ENCODE assay signal across 8 mouse cellular contexts in genomic region chr1:74000191-74000651, GRCm38 (mm10).
DNase-seq lines count a peak whose midpoint lies in the region; ATAC-seq lines count a peak whose summit lies in the region.

No protein-coding gene starts in this region.

- no peak for ATAC-seq in erythroblast, adult 5-6 weeks (replicated peaks; ENCODE audit: low FRiP score, poor library complexity, severe bottlenecking)
- ATAC-seq in embryonic facial prominence, embryonic 11.5 days (replicated peaks; ENCODE audit: insufficient number of reproducible peaks, low FRiP score, low TSS enrichment, low read depth) = no peak
- ATAC-seq in intestine, embryonic 14.5 days (replicated peaks; ENCODE audit: low FRiP score, low TSS enrichment, low read depth) = 0 out of 2 replicates have a peak, but pooled peaks have one; percentile 48
- no peak for ATAC-seq in liver, embryonic 15.5 days (ENCODE audit: insufficient read depth)

- no peak overlapping the region for H3K9ac ChIP-seq in embryonic facial prominence, embryonic 11.5 days (replicated peaks; ENCODE audit: low read length)
- no peak overlapping the region for H3K9ac ChIP-seq in intestine, embryonic 14.5 days (ENCODE audit: low read length)
- peak overlapping the region; percentile 58 for H3K9ac ChIP-seq in liver, embryonic 15.5 days

- peaks cover 40% of the 10 kb centered on the region for H3K36me3 ChIP-seq in erythroblast, embryonic 14.5 days (ENCODE audit: control insufficient read depth)
- H3K36me3 ChIP-seq in embryonic facial prominence, embryonic 11.5 days (replicated peaks; ENCODE audit: control insufficient read depth, insufficient read depth, low read depth, low read length) = no peaks in the 10 kb centered on the region
- peaks cover 3% of the 10 kb centered on the region; the same call in 1 of the 2 replicates for H3K36me3 ChIP-seq in intestine, embryonic 14.5 days (ENCODE audit: control insufficient read depth, insufficient read depth, low read length)
- peaks cover 23% of the 10 kb centered on the region for H3K36me3 ChIP-seq in liver, embryonic 15.5 days (replicated peaks)

- H3K27me3 ChIP-seq in erythroblast, embryonic 14.5 days (ENCODE audit: control insufficient read depth) = no peaks in the 10 kb centered on the region
- no peaks in the 10 kb centered on the region for H3K27me3 ChIP-seq in embryonic facial prominence, embryonic 11.5 days (ENCODE audit: control insufficient read depth, insufficient read depth, low read length)
- H3K27me3 ChIP-seq in intestine, embryonic 14.5 days (replicated peaks; ENCODE audit: control insufficient read depth, insufficient read depth, low read length) = no peaks in the 10 kb centered on the region
- H3K27me3 ChIP-seq in liver, embryonic 15.5 days = no peaks in the 10 kb centered on the region

- WGBS in embryonic facial prominence, embryonic 11.5 days = 9% methylated on average over 5 of the region's 5 CpGs
- 8% methylated on average over 5 of the region's 5 CpGs for WGBS in intestine, embryonic 14.5 days
- 17% methylated on average over 5 of the region's 5 CpGs for WGBS in liver, embryonic 15.5 days (ENCODE audit: insufficient replicate concordance)

- H3K4me2 ChIP-seq in embryonic facial prominence, embryonic 11.5 days (ENCODE audit: low read depth, low read length) = no peak overlapping the region
- no peak overlapping the region for H3K4me2 ChIP-seq in intestine, embryonic 14.5 days (ENCODE audit: low read length)
- H3K4me2 ChIP-seq in liver, embryonic 15.5 days = peak overlapping the region; percentile 75

- peak overlapping the region; percentile 67 for H3K4me3 ChIP-seq in erythroblast, embryonic 14.5 days (replicated peaks)
- H3K4me3 ChIP-seq in embryonic facial prominence, embryonic 11.5 days (ENCODE audit: low read depth, low read length) = no peak overlapping the region
- H3K4me3 ChIP-seq in intestine, embryonic 14.5 days (ENCODE audit: low read depth, low read length) = no peak overlapping the region
- peak overlapping the region; percentile 57 for H3K4me3 ChIP-seq in liver, embryonic 15.5 days (replicated peaks)

- H3K27ac ChIP-seq in embryonic facial prominence, embryonic 11.5 days (replicated peaks; ENCODE audit: low read depth, low read length) = peak overlapping the region; percentile 21; the same call in 1 of the 2 replicates
- peak overlapping the region; percentile 57 for H3K27ac ChIP-seq in intestine, embryonic 14.5 days (ENCODE audit: low read depth)
- peak overlapping the region; percentile 85 for H3K27ac ChIP-seq in liver, embryonic 15.5 days (replicated peaks)

- DNase-seq in embryonic facial prominence, embryonic 11.5 days (ENCODE audit: low spot score) = peak; percentile 57
- no peak for DNase-seq in intestine, embryonic 14.5 days (ENCODE audit: low spot score)
- no peak for DNase-seq in thymus, postnatal 36 days
- DNase-seq in thymus, postnatal 0 days (ENCODE audit: low spot score) = no peak
- DNase-seq in left cerebral cortex, adult 18-20 months (ENCODE audit: low spot score in 2 of 2) = no peak

- peaks cover 58% of the 10 kb centered on the region for H3K4me1 ChIP-seq in erythroblast, embryonic 14.5 days (ENCODE audit: control insufficient read depth)
- H3K4me1 ChIP-seq in embryonic facial prominence, embryonic 11.5 days (ENCODE audit: control insufficient read depth, insufficient read depth, low read length) = peaks cover 12% of the 10 kb centered on the region
- H3K4me1 ChIP-seq in intestine, embryonic 14.5 days (replicated peaks; ENCODE audit: control insufficient read depth, insufficient read depth, low read length) = peaks cover 33% of the 10 kb centered on the region
- H3K4me1 ChIP-seq in liver, embryonic 15.5 days (replicated peaks) = peaks cover 62% of the 10 kb centered on the region

- no peaks in the 10 kb centered on the region for H3K9me3 ChIP-seq in erythroblast, embryonic 14.5 days (ENCODE audit: control insufficient read depth, low read length)
- H3K9me3 ChIP-seq in embryonic facial prominence, embryonic 11.5 days (replicated peaks; ENCODE audit: control insufficient read depth, low read length) = no peaks in the 10 kb centered on the region
- H3K9me3 ChIP-seq in intestine, embryonic 14.5 days (ENCODE audit: control insufficient read depth, low read length) = no peaks in the 10 kb centered on the region
- H3K9me3 ChIP-seq in liver, embryonic 15.5 days (replicated peaks) = no peaks in the 10 kb centered on the region

Comparison
In these comparisons a context has a peak if more than half of its experiments do, and no peak if none do; other contexts are left out.
1. H3K4me3 ChIP-seq: peak in erythroblast, embryonic 14.5 days (single experiment) and liver, embryonic 15.5 days (single experiment); none in embryonic facial prominence, embryonic 11.5 days (single experiment) and intestine, embryonic 14.5 days (single experiment).
2. H3K27ac ChIP-seq: peak in every context shown above with its lines; median percentile 85 in liver, embryonic 15.5 days; 57 in intestine, embryonic 14.5 days; 21 in embryonic facial prominence, embryonic 11.5 days.